Mouse (Mus musculus) brain, embryonic 14.5 days (tissue): Measurements from ENCODE around the gene Fam102b.

ENCODE experiments used
- CTCF ChIP-seq: fragments of 200-500 bp; IDR thresholded peaks from 2 replicates; pipeline ENCODE4 v1.5.1; 2012; ENCODE audit warnings: inconsistent platforms, mild to moderate bottlenecking, moderate library complexity, borderline replicate concordance; ENCODE audit not compliant: insufficient read depth, insufficient read length; ENCODE audit errors: extremely low read depth
- POLR2A ChIP-seq: fragments of 200-500 bp; IDR thresholded peaks from 2 replicates; pipeline ENCODE4 v1.6.1; 2012; ENCODE audit warnings: mild to moderate bottlenecking, inconsistent platforms, borderline replicate concordance; ENCODE audit not compliant: poor library complexity, insufficient read depth, insufficient read length, severe bottlenecking; ENCODE audit errors: extremely low read depth

DNA sequence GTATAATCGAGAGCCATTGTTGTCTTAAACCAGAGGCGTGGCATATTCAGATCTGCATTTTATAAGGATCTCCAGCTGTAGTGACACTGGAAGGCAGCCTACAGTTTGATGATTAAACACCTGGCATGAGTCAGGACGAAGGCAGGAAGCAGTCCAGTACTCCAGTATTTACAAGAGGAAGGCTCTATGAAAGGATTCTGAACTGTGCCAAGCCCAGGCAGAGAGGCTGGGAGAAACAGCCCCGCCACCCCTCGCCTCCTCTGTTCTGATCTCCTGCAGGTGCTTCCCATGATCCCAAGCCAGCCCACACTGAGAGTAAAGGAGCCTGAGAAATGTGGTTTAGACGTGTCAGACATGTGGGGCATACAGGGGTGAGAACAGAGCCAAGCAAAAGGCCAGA is 3.4 kb upstream of the Fam102b start:
- TF ChIP-seq CTCF (no peak), POLR2A (no peak)
